Mouse (Mus musculus): ENCODE results near the gene Nanos3.

GRCm38 (mm10) chr8:84190191-84190867, 5.3 kb upstream of the Nanos3 start:
- TF ChIP-seq MAFK (IDR thresholded peaks at IDR 0.05; ENCODE audit: insufficient replicate concordance, low read length) (no peak), CTCF (conservative IDR thresholded peaks at IDR 0.05 in 1 of 2, IDR thresholded peaks at IDR 0.05 in 1 of 2; ENCODE audit: low read depth in 2 of 2, low read length in 2 of 2) (peak in 1 of 2 experiments; percentile 19; a peak in 2 of 4 replicates), ZNF384 (IDR thresholded peaks at IDR 0.05; ENCODE audit: low read depth, low read length) (no peak), POLR2A (IDR thresholded peaks at IDR 0.05; ENCODE audit: low read depth, low read length) (no peak), MAX (IDR thresholded peaks at IDR 0.05; ENCODE audit: low read length) (no peak), MEF2A (IDR thresholded peaks at IDR 0.05; ENCODE audit: borderline replicate concordance, low read depth, low read length) (no peak), USF1 (IDR thresholded peaks at IDR 0.05; ENCODE audit: low read depth, low read length) (no peak), TCF12 (IDR thresholded peaks at IDR 0.05; ENCODE audit: low read depth, low read length) (no peak), KAT2A (IDR thresholded peaks at IDR 0.05; ENCODE audit: insufficient replicate concordance, low read length) (no peak), E2F4 (IDR thresholded peaks at IDR 0.05; ENCODE audit: insufficient replicate concordance, low read depth, low read length) (no peak), ETS1 (conservative IDR thresholded peaks at IDR 0.05; ENCODE audit: low read depth, low read length) (no peak), CHD2 (IDR thresholded peaks at IDR 0.05; ENCODE audit: low read length) (no peak), NRF1 (IDR thresholded peaks at IDR 0.05; ENCODE audit: low read depth, low read length) (no peak)

Data from CH12.LX (cell line).